Mouse (Mus musculus): ENCODE data around the gene Camta2. TPM values are rescaled to one million over a fixed set of nuclear protein-coding genes. Genes with fewer than 3 reads are reported as not detected.
A peak's percentile ranks its signal among the peaks of the same experiment; 100 is the strongest.

Gene Camta2
- polyA plus RNA-seq, 1 experiment from 2014 or later, result 3.3 TPM

GRCm38 (mm10) chr11:70646691-70647650, 40.9 kb downstream of the Camta2 start, which contains the start of the genes Rnf167 and Slc25a11:
TSS of gene Rnf167 (plus strand) at chr11:70647235.
TSS of gene Slc25a11 (minus strand) at chr11:70647479.
- WGBS (ENCODE audit: insufficient replicate concordance), result under 1% methylated on average over 63 of the region's 63 CpGs
- Histone ChIP-seq H3K27me3 (no peaks in the 10 kb centered on the region), H3K27ac (replicated peaks) (peak within 1 kb of the TSS; percentile 99), H3K9ac (peak within 1 kb of the TSS; percentile 91), H3K4me1 (replicated peaks) (peaks cover 63% of the 10 kb centered on the region), H3K4me2 (peak within 1 kb of the TSS; percentile 99), H3K36me3 (replicated peaks) (peaks cover 56% of the 10 kb centered on the region), H3K9me3 (replicated peaks) (no peaks in the 10 kb centered on the region), H3K4me3 (replicated peaks) (peak within 1 kb of the TSS; percentile 82)
- ATAC-seq (ENCODE audit: insufficient read depth), result peak; percentile 82

GRCm38 (mm10) chr11:70646259-70646555, 41.7 kb downstream of the Camta2 start:
- WGBS (ENCODE audit: insufficient replicate concordance), result 16% methylated on average over 3 of the region's 3 CpGs
- peaks cover 48% of the 10 kb centered on the region for H3K36me3 ChIP-seq (replicated peaks)
- peaks cover 59% of the 10 kb centered on the region for H3K4me1 ChIP-seq (replicated peaks)

GRCm38 (mm10) chr11:70645461-70646258, 42.2 kb downstream of the Camta2 start:
- H3K9ac ChIP-seq, result peak overlapping the region; percentile 80
- no peaks in the 10 kb centered on the region for H3K27me3 ChIP-seq
- H3K9me3 ChIP-seq (replicated peaks), result no peaks in the 10 kb centered on the region
- no peak for ATAC-seq (ENCODE audit: insufficient read depth)
- H3K27ac ChIP-seq (replicated peaks), result peak overlapping the region; percentile 99
- H3K4me3 ChIP-seq (replicated peaks), result peak overlapping the region; percentile 82
- H3K36me3 ChIP-seq (replicated peaks), result peaks cover 43% of the 10 kb centered on the region
- peaks cover 54% of the 10 kb centered on the region for H3K4me1 ChIP-seq (replicated peaks)
- peak overlapping the region; percentile 87 for H3K4me2 ChIP-seq
- 73% methylated on average over 12 of the region's 12 CpGs for WGBS (ENCODE audit: insufficient replicate concordance)

More at GRCm38 (mm10) chr11:70646259-70646555, 41.7 kb downstream of the Camta2 start:
- Histone ChIP-seq H3K9me3 (replicated peaks) (no peaks in the 10 kb centered on the region), H3K27ac (replicated peaks) (peak overlapping the region; percentile 99), H3K4me3 (replicated peaks) (peak overlapping the region; percentile 82), H3K27me3 (no peaks in the 10 kb centered on the region), H3K9ac (peak overlapping the region; percentile 80), H3K4me2 (peak overlapping the region; percentile 87)
- no peak for ATAC-seq (ENCODE audit: insufficient read depth)

- H3K4me2 ChIP-seq, result no peak overlapping the region
- no peak overlapping the region for H3K4me3 ChIP-seq (replicated peaks)
- H3K27me3 ChIP-seq, result no peaks in the 10 kb centered on the region
- no peak overlapping the region for H3K9ac ChIP-seq
- H3K36me3 ChIP-seq (replicated peaks), result peaks cover 33% of the 10 kb centered on the region
- 85% methylated on average over 8 of the region's 8 CpGs for WGBS (ENCODE audit: insufficient replicate concordance)
- H3K4me1 ChIP-seq (replicated peaks), result peaks cover 53% of the 10 kb centered on the region
- no peaks in the 10 kb centered on the region for H3K9me3 ChIP-seq (replicated peaks)
- no peak overlapping the region for H3K27ac ChIP-seq (replicated peaks)
- ATAC-seq (ENCODE audit: insufficient read depth), result no peak
These were observed 43.3 kb downstream of the Camta2 start for GRCm38 (mm10) chr11:70644564-70645103.

- ATAC-seq (ENCODE audit: insufficient read depth), result no peak
- H3K9me3 ChIP-seq (replicated peaks), result no peaks in the 10 kb centered on the region
- WGBS (ENCODE audit: insufficient replicate concordance), result 66% methylated on average over 6 of the region's 6 CpGs
- H3K4me3 ChIP-seq (replicated peaks), result no peak overlapping the region
- no peak overlapping the region for H3K4me2 ChIP-seq
- no peak overlapping the region for H3K27ac ChIP-seq (replicated peaks)
- H3K36me3 ChIP-seq (replicated peaks), result peaks cover 22% of the 10 kb centered on the region
- H3K4me1 ChIP-seq (replicated peaks), result peaks cover 53% of the 10 kb centered on the region
- no peaks in the 10 kb centered on the region for H3K27me3 ChIP-seq
- no peak overlapping the region for H3K9ac ChIP-seq
These were observed 44.9 kb downstream of the Camta2 start for GRCm38 (mm10) chr11:70643051-70643450.

GRCm38 (mm10) chr11:70641241-70641640, 46.7 kb downstream of the Camta2 start:
- peaks cover 22% of the 10 kb centered on the region for H3K36me3 ChIP-seq (replicated peaks)
- no peak overlapping the region for H3K4me3 ChIP-seq (replicated peaks)
- no peak for ATAC-seq (ENCODE audit: insufficient read depth)
- H3K4me2 ChIP-seq, result no peak overlapping the region
- no peaks in the 10 kb centered on the region for H3K27me3 ChIP-seq
- 57% methylated on average over 7 of the region's 7 CpGs for WGBS (ENCODE audit: insufficient replicate concordance)
- H3K4me1 ChIP-seq (replicated peaks), result peaks cover 62% of the 10 kb centered on the region
- H3K9me3 ChIP-seq (replicated peaks), result no peaks in the 10 kb centered on the region
- H3K27ac ChIP-seq (replicated peaks), result no peak overlapping the region
- no peak overlapping the region for H3K9ac ChIP-seq

- WGBS (ENCODE audit: insufficient replicate concordance), result 71% methylated on average over 8 of the region's 8 CpGs
- Histone ChIP-seq H3K9me3 (replicated peaks) (no peaks in the 10 kb centered on the region), H3K4me2 (no peak overlapping the region), H3K9ac (no peak overlapping the region), H3K4me1 (replicated peaks) (peaks cover 49% of the 10 kb centered on the region), H3K4me3 (replicated peaks) (no peak overlapping the region), H3K27ac (replicated peaks) (peak overlapping the region; percentile 90; the same call in 1 of the 2 replicates), H3K36me3 (replicated peaks) (peaks cover 16% of the 10 kb centered on the region), H3K27me3 (no peaks in the 10 kb centered on the region)
- no peak for ATAC-seq (ENCODE audit: insufficient read depth)
These were observed 47.9 kb downstream of the Camta2 start for GRCm38 (mm10) chr11:70639976-70640375.

- peak; percentile 88 for ATAC-seq (ENCODE audit: insufficient read depth)
These were observed 49.1 kb downstream of the Camta2 start, which contains the start of gene Gp1ba for GRCm38 (mm10) chr11:70638714-70639278. TSS of gene Gp1ba (plus strand) at chr11:70639122.

GRCm38 (mm10) chr11:70638293-70638692, 49.6 kb downstream of the Camta2 start:
- WGBS (ENCODE audit: insufficient replicate concordance), result 27% methylated on average over 1 of the region's 1 CpGs
- no peaks in the 10 kb centered on the region for H3K27me3 ChIP-seq
- H3K4me1 ChIP-seq (replicated peaks), result peaks cover 49% of the 10 kb centered on the region
- peak; percentile 16; the same call in 1 of the 2 replicates for ATAC-seq (ENCODE audit: insufficient read depth)
- H3K27ac ChIP-seq (replicated peaks), result peak overlapping the region; percentile 90
- H3K36me3 ChIP-seq (replicated peaks), result 0 out of 2 replicates have a peak, but pooled peaks cover 2% of the 10 kb centered on the region
- peak overlapping the region; percentile 30; the same call in 1 of the 2 replicates for H3K9ac ChIP-seq
- H3K4me3 ChIP-seq (replicated peaks), result peak overlapping the region; percentile 27
- H3K4me2 ChIP-seq, result peak overlapping the region; percentile 60
- no peaks in the 10 kb centered on the region for H3K9me3 ChIP-seq (replicated peaks)

More at GRCm38 (mm10) chr11:70638714-70639278, 49.1 kb downstream of the Camta2 start, which contains the start of gene Gp1ba:
- Histone ChIP-seq H3K4me2 (peak within 1 kb of the TSS; percentile 60), H3K27me3 (no peaks in the 10 kb centered on the region), H3K27ac (replicated peaks) (peak within 1 kb of the TSS; percentile 90), H3K4me1 (replicated peaks) (peaks cover 49% of the 10 kb centered on the region), H3K4me3 (replicated peaks) (peak within 1 kb of the TSS; percentile 27), H3K9me3 (replicated peaks) (no peaks in the 10 kb centered on the region), H3K9ac (peak within 1 kb of the TSS; percentile 30; the same call in 1 of the 2 replicates), H3K36me3 (replicated peaks) (0 out of 2 replicates have a peak, but pooled peaks cover 7% of the 10 kb centered on the region)
- 6% methylated on average over 5 of the region's 5 CpGs for WGBS (ENCODE audit: insufficient replicate concordance)

GRCm38 (mm10) chr11:70637764-70638163, 50.1 kb downstream of the Camta2 start:
- peak overlapping the region; percentile 90 for H3K27ac ChIP-seq (replicated peaks)
- no peak overlapping the region for H3K4me2 ChIP-seq
- ATAC-seq (ENCODE audit: insufficient read depth), result no peak

More at GRCm38 (mm10) chr11:70637764-70638163, 50.1 kb downstream of the Camta2 start:
- Histone ChIP-seq H3K27me3 (no peaks in the 10 kb centered on the region), H3K4me1 (replicated peaks) (peaks cover 49% of the 10 kb centered on the region), H3K9me3 (replicated peaks) (no peaks in the 10 kb centered on the region), H3K36me3 (replicated peaks) (no peaks in the 10 kb centered on the region), H3K9ac (0 out of 2 replicates have a peak overlapping the region, but pooled peaks have one; percentile 12), H3K4me3 (replicated peaks) (no peak overlapping the region)
- 93% methylated on average over 1 of the region's 1 CpGs for WGBS (ENCODE audit: insufficient replicate concordance)
